Mouse (Mus musculus) cerebellum, adult 2 months (tissue): ENCODE measurements around the gene Ppfibp2.

Source experiments
- CTCF ChIP-seq: fragments of 200-500 bp; IDR thresholded peaks from 2 replicates; pipeline ENCODE4 v1.5.1; 2011; ENCODE audit warnings: low read depth, mild to moderate bottlenecking, control low read depth, low read length, moderate library complexity, borderline replicate concordance; ENCODE audit not compliant: insufficient read depth
- POLR2A ChIP-seq: fragments of 200-500 bp; IDR thresholded peaks from 2 replicates; pipeline ENCODE4 v1.6.1; 2011; ENCODE audit warnings: low read length, control low read depth, borderline replicate concordance; ENCODE audit not compliant: insufficient read depth

GRCm38 (mm10) chr7:107637398-107637797 is 42.4 kb downstream of the Ppfibp2 start:
- TF ChIP-seq CTCF: no peak
- no peak for TF ChIP-seq POLR2A
